Mouse (Mus musculus): Measurements from ENCODE around the gene Dysf.

Gene Dysf

GRCm38 (mm10) chr6:84119731-84120530 is 111.5 kb downstream of the Dysf start:
- DNase-seq: no peak

- DNase-seq: no peak
These were observed 116.2 kb downstream of the Dysf start for GRCm38 (mm10) chr6:84124609-84125008.

- peak; percentile 34 for DNase-seq
These were observed 116.7 kb downstream of the Dysf start for GRCm38 (mm10) chr6:84125101-84125500.

- DNase-seq: no peak
These were observed 119.8 kb downstream of the Dysf start for GRCm38 (mm10) chr6:84128229-84128628.

GRCm38 (mm10) chr6:84130867-84131266 is 122.5 kb downstream of the Dysf start:
- no peak for DNase-seq

GRCm38 (mm10) chr6:84131539-84131938 is 123.1 kb downstream of the Dysf start:
- no peak for DNase-seq

GRCm38 (mm10) chr6:84133053-84133452 is 124.7 kb downstream of the Dysf start:
- no peak for DNase-seq

GRCm38 (mm10) chr6:84133996-84134721 is 125.8 kb downstream of the Dysf start:
- DNase-seq: no peak

- DNase-seq: no peak
These were observed 126.5 kb downstream of the Dysf start for GRCm38 (mm10) chr6:84134722-84135394.

- no peak for DNase-seq
These were observed 127.3 kb downstream of the Dysf start for GRCm38 (mm10) chr6:84135709-84136108.

GRCm38 (mm10) chr6:84136345-84136744 is 128.0 kb downstream of the Dysf start:
- no peak for DNase-seq

- peak; percentile 86 for DNase-seq
These were observed 131.5 kb downstream of the Dysf start for GRCm38 (mm10) chr6:84139932-84140331.

GRCm38 (mm10) chr6:84142481-84142880 is 134.1 kb downstream of the Dysf start:
- peak; percentile 81 for DNase-seq

- no peak for DNase-seq
These were observed 134.9 kb downstream of the Dysf start for GRCm38 (mm10) chr6:84143328-84143727.

GRCm38 (mm10) chr6:84144393-84144792 is 136.0 kb downstream of the Dysf start:
- DNase-seq: no peak

GRCm38 (mm10) chr6:84147206-84148004 is 139.0 kb downstream of the Dysf start:
- DNase-seq: no peak

GRCm38 (mm10) chr6:84148470-84148869 is 140.1 kb downstream of the Dysf start:
- no peak for DNase-seq

GRCm38 (mm10) chr6:84154508-84154907 is 146.1 kb downstream of the Dysf start:
- no peak for DNase-seq

- DNase-seq: no peak
These were observed 147.4 kb downstream of the Dysf start for GRCm38 (mm10) chr6:84155765-84156164.

GRCm38 (mm10) chr6:84156481-84157025 is 148.2 kb downstream of the Dysf start:
- DNase-seq: no peak

GRCm38 (mm10) chr6:84159046-84159445 is 150.7 kb downstream of the Dysf start:
- no peak for DNase-seq

GRCm38 (mm10) chr6:84167612-84168011 is 159.2 kb downstream of the Dysf start:
- no peak for DNase-seq

Data from kidney, postnatal 10 days (tissue).